Mouse (Mus musculus) embryonic stem cell, embryonic (primary cell): Measurements from ENCODE around the gene Olfr1462.

ENCODE experiments used
- CTCF ChIA-PET, 4 experiments: fragments of 300-600 bp in 2 of 4; fragments of 350-600 bp in 2 of 4; sonication (Branson Sonifier 250); formaldehyde crosslinking; loops; one replicate each; lab custom pipeline; 2022; ENCODE audit warnings: inconsistent platforms in 2 of 4; lab: Charles Lee
- POLR2A ChIA-PET, 4 experiments: fragments of 300-600 bp in 2 of 4; fragments of 350-600 bp in 2 of 4; sonication (Branson Sonifier 250); formaldehyde crosslinking; loops; one replicate each; lab custom pipeline; 2022; ENCODE audit warnings: antibody characterized with exemption in 4 of 4, inconsistent platforms in 1 of 4; lab: Charles Lee

Olfr1462 gene

GRCm38 (mm10) chr19:13185434-13185833 lies at the start of gene Olfr1462:
Olfr1462 (plus strand) TSS chr19:13185734.
- CTCF ChIA-PET, result no interaction called here
- POLR2A ChIA-PET, result no interaction called here

GRCm38 (mm10) chr19:13149449-13149848 lies 36.1 kb upstream of the Olfr1462 start, which contains the start of gene Olfr1459:
Olfr1459 (minus strand) TSS chr19:13149549.
- ChIA-PET POLR2A (no interaction called here), CTCF (no interaction called here)

GRCm38 (mm10) chr19:13162700-13163099 lies 22.8 kb upstream of the Olfr1462 start, which contains the start of gene Olfr1461:
Olfr1461 (plus strand) TSS chr19:13163000.
- ChIA-PET CTCF (no interaction called here), POLR2A (interaction anchor here in 1 of 4 experiments (0.5 kb wide), 1 partner anchor 352 kb away, joined by 3 read pairs; no protein-coding TSS in a partner anchor)

- ChIA-PET CTCF (no interaction called here), POLR2A (no interaction called here)
These were observed 36.1 kb downstream of the Olfr1462 start for GRCm38 (mm10) chr19:13221666-13222065.

GRCm38 (mm10) chr19:13231028-13231427 lies 45.5 kb downstream of the Olfr1462 start, which contains the start of gene Olfr1463:
Olfr1463 (plus strand) TSS chr19:13231328.
- ChIA-PET CTCF (no interaction called here), POLR2A (no interaction called here)
